Mouse (Mus musculus): ENCODE results near the gene Klk13.
A peak's percentile ranks its signal among the peaks of the same experiment; 100 is the strongest.

Gene Klk13

DNA sequence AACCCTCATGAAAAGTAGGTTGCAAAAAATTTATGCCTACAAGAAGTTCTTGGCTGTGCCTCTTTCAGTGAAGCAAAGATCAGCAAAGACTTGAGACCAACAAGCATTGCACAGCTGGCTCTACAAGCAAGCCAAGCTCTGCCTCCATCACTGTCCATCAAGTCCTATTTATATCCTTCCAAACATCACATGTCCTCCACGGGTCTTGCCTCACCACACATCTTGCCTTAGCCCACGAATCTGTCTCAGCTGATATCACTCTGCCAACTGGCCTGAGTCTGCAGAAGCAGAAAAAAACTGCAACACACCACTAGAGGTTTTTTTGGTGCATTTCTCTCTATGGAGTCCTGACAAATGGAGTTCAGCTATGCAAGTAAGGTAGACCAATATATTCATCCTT is 40.4 kb downstream of the Klk13 start:
- peaks cover 2% of the 10 kb centered on the region; the same call in 1 of the 2 replicates for H3K27me3 ChIP-seq (ENCODE audit: insufficient read depth, low read length)
- H3K9me3 ChIP-seq (ENCODE audit: low read length), result no peaks in the 10 kb centered on the region
- H3K36me3 ChIP-seq (ENCODE audit: insufficient read depth, low read length), result no peaks in the 10 kb centered on the region
- no peak overlapping the region for H3K4me3 ChIP-seq (replicated peaks; ENCODE audit: low read length)
- no peak for TF ChIP-seq POU5F1 (IDR thresholded peaks at IDR 0.05; ENCODE audit: borderline replicate concordance, low read length)
- no peak for TF ChIP-seq NANOG (IDR thresholded peaks at IDR 0.05; ENCODE audit: borderline replicate concordance, low read length)
- TF ChIP-seq CTCF (conservative IDR thresholded peaks at IDR 0.05; ENCODE audit: low read length), result no peak
- no peaks in the 10 kb centered on the region for H3K4me1 ChIP-seq (replicated peaks; ENCODE audit: low read depth, low read length)

DNA sequence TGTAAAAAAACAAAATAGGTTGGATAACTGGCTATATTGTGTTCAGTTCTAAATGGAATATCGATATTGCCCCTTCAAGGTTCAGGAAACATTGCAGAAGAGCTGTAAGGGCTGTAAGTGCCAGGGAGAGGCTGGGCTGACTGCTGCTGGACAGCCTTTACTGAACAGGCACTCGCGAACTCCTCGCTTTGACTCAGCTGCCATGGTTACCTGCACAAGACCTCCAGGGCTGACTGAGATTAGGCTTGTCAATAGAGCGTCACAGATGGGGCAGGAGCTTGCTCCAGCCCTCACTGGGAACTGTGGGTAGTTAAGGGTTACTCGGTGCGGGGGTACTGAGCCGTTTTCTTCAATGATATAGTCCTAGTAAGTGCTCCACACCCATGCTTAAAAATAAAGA is 54.1 kb downstream of the Klk13 start:
- peaks cover 4% of the 10 kb centered on the region; the same call in 1 of the 2 replicates for H3K27me3 ChIP-seq (ENCODE audit: insufficient read depth, low read length)
- no peaks in the 10 kb centered on the region for H3K36me3 ChIP-seq (ENCODE audit: insufficient read depth, low read length)
- TF ChIP-seq POU5F1 (IDR thresholded peaks at IDR 0.05; ENCODE audit: borderline replicate concordance, low read length) (no peak), NANOG (IDR thresholded peaks at IDR 0.05; ENCODE audit: borderline replicate concordance, low read length) (no peak), CTCF (conservative IDR thresholded peaks at IDR 0.05; ENCODE audit: low read length) (no peak)
- H3K4me1 ChIP-seq (replicated peaks; ENCODE audit: low read depth, low read length), result no peaks in the 10 kb centered on the region
- no peak overlapping the region for H3K4me3 ChIP-seq (replicated peaks; ENCODE audit: low read length)
- peaks cover 8% of the 10 kb centered on the region for H3K9me3 ChIP-seq (ENCODE audit: low read length)

- TF ChIP-seq POU5F1 (IDR thresholded peaks at IDR 0.05; ENCODE audit: borderline replicate concordance, low read length) (no peak), CTCF (conservative IDR thresholded peaks at IDR 0.05; ENCODE audit: low read length) (no peak), NANOG (IDR thresholded peaks at IDR 0.05; ENCODE audit: borderline replicate concordance, low read length) (no peak)
- H3K4me1 ChIP-seq (replicated peaks; ENCODE audit: low read depth, low read length), result peaks cover 7% of the 10 kb centered on the region
These were observed 56.2 kb downstream of the Klk13 start, which contains the start of gene Klk12 for GRCm38 (mm10) chr7:43768597-43768996. TSS of gene Klk12 (plus strand) at chr7:43768897.

GRCm38 (mm10) chr7:43769636-43770035 is 57.3 kb downstream of the Klk13 start:
- H3K9me3 ChIP-seq (ENCODE audit: low read length), result no peaks in the 10 kb centered on the region
- peaks cover 16% of the 10 kb centered on the region for H3K4me1 ChIP-seq (replicated peaks; ENCODE audit: low read depth, low read length)
- H3K36me3 ChIP-seq (ENCODE audit: insufficient read depth, low read length), result no peaks in the 10 kb centered on the region
- peaks cover 4% of the 10 kb centered on the region; the same call in 1 of the 2 replicates for H3K27me3 ChIP-seq (ENCODE audit: insufficient read depth, low read length)
- H3K4me3 ChIP-seq (replicated peaks; ENCODE audit: low read length), result no peak overlapping the region
- TF ChIP-seq CTCF (conservative IDR thresholded peaks at IDR 0.05; ENCODE audit: low read length), result no peak
- TF ChIP-seq NANOG (IDR thresholded peaks at IDR 0.05; ENCODE audit: borderline replicate concordance, low read length), result no peak
- no peak for TF ChIP-seq POU5F1 (IDR thresholded peaks at IDR 0.05; ENCODE audit: borderline replicate concordance, low read length)

More at GRCm38 (mm10) chr7:43768597-43768996, 56.2 kb downstream of the Klk13 start, which contains the start of gene Klk12:
- H3K9me3 ChIP-seq (ENCODE audit: low read length), result no peaks in the 10 kb centered on the region
- peaks cover 4% of the 10 kb centered on the region; the same call in 1 of the 2 replicates for H3K27me3 ChIP-seq (ENCODE audit: insufficient read depth, low read length)
- H3K36me3 ChIP-seq (ENCODE audit: insufficient read depth, low read length), result no peaks in the 10 kb centered on the region
- H3K4me3 ChIP-seq (replicated peaks; ENCODE audit: low read length), result no peak within 1 kb of the TSS

DNA sequence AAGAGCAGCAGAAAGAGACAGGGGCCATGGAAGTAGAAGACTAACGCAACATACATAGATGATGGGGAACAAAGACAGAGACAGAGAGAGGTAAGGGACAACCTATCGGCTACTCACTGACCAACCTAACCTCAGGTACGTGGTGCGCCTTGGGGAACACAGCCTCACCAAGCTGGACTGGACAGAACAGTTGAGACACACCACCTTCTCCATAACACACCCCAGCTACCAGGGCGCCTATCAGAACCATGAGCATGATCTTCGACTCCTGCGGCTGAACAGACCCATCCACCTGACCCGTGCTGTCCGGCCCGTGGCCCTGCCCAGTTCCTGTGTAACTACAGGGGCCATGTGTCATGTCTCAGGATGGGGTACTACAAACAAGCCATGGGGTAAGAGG is 58.3 kb downstream of the Klk13 start:
- no peak for TF ChIP-seq CTCF (conservative IDR thresholded peaks at IDR 0.05; ENCODE audit: low read length)
- H3K9me3 ChIP-seq (ENCODE audit: low read length), result no peaks in the 10 kb centered on the region

GRCm38 (mm10) chr7:43771916-43772315 is 59.5 kb downstream of the Klk13 start:
- Histone ChIP-seq H3K27me3 (ENCODE audit: insufficient read depth, low read length) (peaks cover 4% of the 10 kb centered on the region; the same call in 1 of the 2 replicates), H3K9me3 (ENCODE audit: low read length) (no peaks in the 10 kb centered on the region), H3K4me1 (replicated peaks; ENCODE audit: low read depth, low read length) (peaks cover 38% of the 10 kb centered on the region), H3K36me3 (ENCODE audit: insufficient read depth, low read length) (no peaks in the 10 kb centered on the region), H3K4me3 (replicated peaks; ENCODE audit: low read length) (no peak overlapping the region)
- TF ChIP-seq POU5F1 (IDR thresholded peaks at IDR 0.05; ENCODE audit: borderline replicate concordance, low read length) (no peak), CTCF (conservative IDR thresholded peaks at IDR 0.05; ENCODE audit: low read length) (no peak), NANOG (IDR thresholded peaks at IDR 0.05; ENCODE audit: borderline replicate concordance, low read length) (no peak)

More for the DNA sequence above, 58.3 kb downstream of the Klk13 start:
- H3K36me3 ChIP-seq (ENCODE audit: insufficient read depth, low read length), result no peaks in the 10 kb centered on the region
- H3K4me3 ChIP-seq (replicated peaks; ENCODE audit: low read length), result no peak overlapping the region
- H3K27me3 ChIP-seq (ENCODE audit: insufficient read depth, low read length), result peaks cover 4% of the 10 kb centered on the region; the same call in 1 of the 2 replicates
- H3K4me1 ChIP-seq (replicated peaks; ENCODE audit: low read depth, low read length), result peaks cover 26% of the 10 kb centered on the region

DNA sequence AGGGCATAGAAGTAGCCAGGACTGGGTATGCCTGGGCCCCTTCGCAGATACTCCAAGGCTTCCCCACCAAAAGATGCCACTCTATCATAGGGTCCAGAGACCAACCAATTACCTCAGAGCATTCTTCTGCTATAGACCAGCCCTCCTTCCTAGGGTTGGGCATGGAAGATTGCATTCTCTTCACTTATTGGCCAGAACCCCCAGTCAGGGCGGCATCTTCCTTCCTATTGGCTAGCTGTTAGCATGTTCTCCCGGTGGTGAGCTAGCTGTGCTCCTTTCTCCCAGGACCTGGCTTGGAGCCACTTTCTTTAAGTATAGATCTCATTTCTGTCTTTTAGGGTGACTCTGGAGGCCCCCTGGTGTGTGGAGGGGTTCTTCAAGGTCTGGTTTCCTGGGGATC is 60.5 kb downstream of the Klk13 start:
- no peaks in the 10 kb centered on the region for H3K9me3 ChIP-seq (ENCODE audit: low read length)
- H3K27me3 ChIP-seq (ENCODE audit: insufficient read depth, low read length), result peaks cover 4% of the 10 kb centered on the region; the same call in 1 of the 2 replicates
- no peak for TF ChIP-seq NANOG (IDR thresholded peaks at IDR 0.05; ENCODE audit: borderline replicate concordance, low read length)
- no peak for TF ChIP-seq POU5F1 (IDR thresholded peaks at IDR 0.05; ENCODE audit: borderline replicate concordance, low read length)
- TF ChIP-seq CTCF (conservative IDR thresholded peaks at IDR 0.05; ENCODE audit: low read length), result no peak
- no peak overlapping the region for H3K4me3 ChIP-seq (replicated peaks; ENCODE audit: low read length)
- peaks cover 44% of the 10 kb centered on the region for H3K4me1 ChIP-seq (replicated peaks; ENCODE audit: low read depth, low read length)
- no peaks in the 10 kb centered on the region for H3K36me3 ChIP-seq (ENCODE audit: insufficient read depth, low read length)

DNA sequence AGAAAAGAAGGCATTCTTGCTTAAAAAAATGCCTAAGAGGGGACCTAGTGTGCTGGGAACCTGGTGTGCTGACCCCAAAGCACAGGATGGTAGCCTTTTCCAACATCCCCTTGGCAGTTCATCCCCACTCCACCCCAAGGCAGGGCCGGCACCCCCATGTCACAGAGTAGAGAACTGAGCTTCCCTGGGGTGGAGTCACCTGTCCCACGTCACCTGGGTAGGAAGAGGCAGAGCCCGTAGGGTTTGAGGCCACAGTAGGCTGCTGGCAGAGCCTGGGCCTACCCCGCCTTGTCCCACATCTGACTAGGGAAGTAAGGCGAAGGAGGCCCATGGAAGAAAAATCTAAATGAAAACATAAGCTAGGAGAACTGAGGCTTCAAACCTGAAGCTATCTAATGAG is 62.0 kb downstream of the Klk13 start, which contains the start of gene Klk11:
TSS of gene Klk11 (plus strand) at position 241 of the 400 bp plus-strand sequence.
- Histone ChIP-seq H3K36me3 (ENCODE audit: insufficient read depth, low read length) (no peaks in the 10 kb centered on the region), H3K27me3 (ENCODE audit: insufficient read depth, low read length) (peaks cover 7% of the 10 kb centered on the region; the same call in 1 of the 2 replicates), H3K9me3 (ENCODE audit: low read length) (no peaks in the 10 kb centered on the region), H3K4me1 (replicated peaks; ENCODE audit: low read depth, low read length) (peaks cover 44% of the 10 kb centered on the region), H3K4me3 (replicated peaks; ENCODE audit: low read length) (peak within 1 kb of the TSS; percentile 62)
- no peak for TF ChIP-seq POU5F1 (IDR thresholded peaks at IDR 0.05; ENCODE audit: borderline replicate concordance, low read length)
- TF ChIP-seq CTCF (conservative IDR thresholded peaks at IDR 0.05; ENCODE audit: low read length), result no peak
- no peak for TF ChIP-seq NANOG (IDR thresholded peaks at IDR 0.05; ENCODE audit: borderline replicate concordance, low read length)

DNA sequence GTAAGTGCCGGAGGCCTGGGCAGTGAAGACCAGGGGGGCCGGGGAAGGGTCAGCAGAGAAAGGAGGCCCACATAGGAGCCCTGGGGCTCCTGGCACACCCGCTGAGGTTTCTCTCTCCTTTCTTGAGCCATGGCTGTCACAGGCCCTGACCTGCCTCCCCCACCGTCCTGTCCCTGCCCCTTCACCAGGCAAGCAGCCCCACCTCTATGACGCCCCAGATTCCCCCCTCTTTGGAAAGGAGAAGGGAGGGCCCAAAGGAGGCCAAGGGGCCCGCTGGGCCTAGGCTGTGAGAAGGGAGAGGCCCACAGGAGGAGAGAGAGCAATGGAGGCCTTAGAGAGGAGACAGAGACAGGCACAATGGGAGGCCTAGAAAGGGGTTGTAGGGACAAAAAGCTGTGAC is 62.4 kb downstream of the Klk13 start:
- Histone ChIP-seq H3K4me1 (replicated peaks; ENCODE audit: low read depth, low read length) (peaks cover 46% of the 10 kb centered on the region), H3K4me3 (replicated peaks; ENCODE audit: low read length) (peak overlapping the region; percentile 62), H3K36me3 (ENCODE audit: insufficient read depth, low read length) (no peaks in the 10 kb centered on the region), H3K9me3 (ENCODE audit: low read length) (no peaks in the 10 kb centered on the region), H3K27me3 (ENCODE audit: insufficient read depth, low read length) (peaks cover 3% of the 10 kb centered on the region; the same call in 1 of the 2 replicates)
- TF ChIP-seq CTCF (conservative IDR thresholded peaks at IDR 0.05; ENCODE audit: low read length) (no peak), NANOG (IDR thresholded peaks at IDR 0.05; ENCODE audit: borderline replicate concordance, low read length) (no peak), POU5F1 (IDR thresholded peaks at IDR 0.05; ENCODE audit: borderline replicate concordance, low read length) (no peak)

Measured in E14TG2a.4 (cell line).